Mouse (Mus musculus): ENCODE measurements around the gene Gm42878. TPM values are rescaled to one million over a fixed set of nuclear protein-coding genes. Genes with fewer than 3 reads are reported as not detected.

The Gm42878 gene
- total and polyA plus RNA-seq, 3 experiments: 1.0 TPM; not detected in 2

GRCm38 (mm10) chr5:121518983-121519382, 26.3 kb downstream of the Gm42878 start:
- peaks cover 35 to 59% of the 10 kb centered on the region in 2 experiments for H3K36me3 ChIP-seq (replicated peaks in 1 of 2; ENCODE audit: control insufficient read depth in 1 of 2, insufficient read depth in 1 of 2, low read length in 1 of 2)
- no peak overlapping the region for H3K4me3 ChIP-seq (replicated peaks in 1 of 3; ENCODE audit: low read depth in 2 of 3, low read length in 2 of 3, poor library complexity in 1 of 3)
- H3K4me2 ChIP-seq (ENCODE audit: insufficient read depth, low read depth, poor library complexity, severe bottlenecking): no peak overlapping the region
- no peaks in the 10 kb centered on the region for H3K9me3 ChIP-seq (replicated peaks; ENCODE audit: low read length)
- no peaks in the 10 kb centered on the region for H3K79me2 ChIP-seq (replicated peaks; ENCODE audit: control insufficient read depth, extremely low read depth, insufficient read depth, poor library complexity, severe bottlenecking)
- no peak for TF ChIP-seq CHD1 (IDR thresholded peaks at IDR 0.05; ENCODE audit: low read depth, low read length)
- TF ChIP-seq PAX5 (IDR thresholded peaks at IDR 0.05; ENCODE audit: low read length): no peak
- no peak for TF ChIP-seq MYC (IDR thresholded peaks at IDR 0.05; ENCODE audit: low read depth, low read length)
- no peak for TF ChIP-seq USF1 (IDR thresholded peaks at IDR 0.05; ENCODE audit: low read depth, low read length)
- no peak for TF ChIP-seq E2F4 (IDR thresholded peaks at IDR 0.05; ENCODE audit: insufficient replicate concordance, low read depth, low read length)
- dilution Hi-C loops (cut with MboI; ENCODE audit: extremely low pct_ligation_motif_present, extremely low pct_unique_long_range_greater_than_20kb, low sequenced_read_pairs): no loop called here
- no peak overlapping the region for H3K9ac ChIP-seq (ENCODE audit: insufficient read depth, low read depth)
- no peak for DNase-seq (ENCODE audit: extremely low read depth)
- H3K27me3 ChIP-seq (replicated peaks): no peaks in the 10 kb centered on the region
- 0 out of 4 replicates have a peak, but pooled peaks cover 0 to 2% of the 10 kb centered on the region in 2 experiments for H3K4me1 ChIP-seq (ENCODE audit: control insufficient read depth in 1 of 2, insufficient read depth in 2 of 2)
- in situ Hi-C loops (cut with MboI; ENCODE audit: low pct_ligation_motif_present, low pct_unique_long_range_greater_than_20kb, low sequenced_read_pairs): no loop called here
- no peak overlapping the region for H3K27ac ChIP-seq (ENCODE audit: insufficient read depth, low read depth)

- no peaks in the 10 kb centered on the region for H3K36me3 ChIP-seq (replicated peaks in 1 of 2; ENCODE audit: control insufficient read depth in 1 of 2, insufficient read depth in 1 of 2, low read length in 1 of 2)
- peaks cover 5% of the 10 kb centered on the region for H3K27me3 ChIP-seq (replicated peaks)
- no peak overlapping the region for H3K4me2 ChIP-seq (ENCODE audit: insufficient read depth, low read depth, poor library complexity, severe bottlenecking)
- no peaks in the 10 kb centered on the region for H3K79me2 ChIP-seq (replicated peaks; ENCODE audit: control insufficient read depth, extremely low read depth, insufficient read depth, poor library complexity, severe bottlenecking)
- no peak overlapping the region for H3K27ac ChIP-seq (ENCODE audit: insufficient read depth, low read depth)
- in situ Hi-C loops (cut with MboI; ENCODE audit: low pct_ligation_motif_present, low pct_unique_long_range_greater_than_20kb, low sequenced_read_pairs) (no loop called here), dilution Hi-C loops (cut with MboI; ENCODE audit: extremely low pct_ligation_motif_present, extremely low pct_unique_long_range_greater_than_20kb, low sequenced_read_pairs) (no loop called here)
- TF ChIP-seq USF2 (conservative IDR thresholded peaks at IDR 0.05; ENCODE audit: low read depth, low read length): no peak
- TF ChIP-seq JUND (conservative IDR thresholded peaks at IDR 0.05; ENCODE audit: low read depth, low read length): no peak
- no peak for TF ChIP-seq UBTF (IDR thresholded peaks at IDR 0.05; ENCODE audit: low read depth, low read length)
- TF ChIP-seq MAFK (IDR thresholded peaks at IDR 0.05; ENCODE audit: insufficient replicate concordance, low read length): no peak
- no peak for TF ChIP-seq NRF1 (IDR thresholded peaks at IDR 0.05; ENCODE audit: low read depth, low read length)
- no peak for TF ChIP-seq CTCF (conservative IDR thresholded peaks at IDR 0.05 in 1 of 2, IDR thresholded peaks at IDR 0.05 in 1 of 2; ENCODE audit: low read depth in 2 of 2, low read length in 2 of 2)
- H3K9ac ChIP-seq (ENCODE audit: insufficient read depth, low read depth): no peak overlapping the region
- no peak for DNase-seq (ENCODE audit: extremely low read depth)
- H3K4me1 ChIP-seq (ENCODE audit: control insufficient read depth in 1 of 2, insufficient read depth in 2 of 2): no peaks in the 10 kb centered on the region
- peaks cover 2% of the 10 kb centered on the region for H3K9me3 ChIP-seq (replicated peaks; ENCODE audit: low read length)
- no peak overlapping the region for H3K4me3 ChIP-seq (replicated peaks in 1 of 3; ENCODE audit: low read depth in 2 of 3, low read length in 2 of 3, poor library complexity in 1 of 3)
Measured at GRCm38 (mm10) chr5:121510009-121510408, 35.3 kb downstream of the Gm42878 start.

- H3K79me2 ChIP-seq (replicated peaks; ENCODE audit: control insufficient read depth, extremely low read depth, insufficient read depth, poor library complexity, severe bottlenecking): no peaks in the 10 kb centered on the region
- dilution Hi-C loops (cut with MboI; ENCODE audit: extremely low pct_ligation_motif_present, extremely low pct_unique_long_range_greater_than_20kb, low sequenced_read_pairs): no loop called here
- H3K9ac ChIP-seq (ENCODE audit: insufficient read depth, low read depth): no peak overlapping the region
- no peak overlapping the region for H3K4me3 ChIP-seq (replicated peaks in 1 of 3; ENCODE audit: low read depth in 2 of 3, low read length in 2 of 3, poor library complexity in 1 of 3)
- H3K4me1 ChIP-seq (ENCODE audit: control insufficient read depth in 1 of 2, insufficient read depth in 2 of 2): peaks cover 11% of the 10 kb centered on the region in 2 experiments
- H3K9me3 ChIP-seq (replicated peaks; ENCODE audit: low read length): no peaks in the 10 kb centered on the region
- in situ Hi-C loops (cut with MboI; ENCODE audit: low pct_ligation_motif_present, low pct_unique_long_range_greater_than_20kb, low sequenced_read_pairs): no loop called here
- H3K27ac ChIP-seq (ENCODE audit: insufficient read depth, low read depth): no peak overlapping the region
- H3K36me3 ChIP-seq (replicated peaks in 1 of 2; ENCODE audit: control insufficient read depth in 1 of 2, insufficient read depth in 1 of 2, low read length in 1 of 2): no peaks in the 10 kb centered on the region
- peaks cover 2% of the 10 kb centered on the region for H3K27me3 ChIP-seq (replicated peaks)
- H3K4me2 ChIP-seq (ENCODE audit: insufficient read depth, low read depth, poor library complexity, severe bottlenecking): no peak overlapping the region
- no peak for DNase-seq (ENCODE audit: extremely low read depth)
- no peak for TF ChIP-seq MAFK (IDR thresholded peaks at IDR 0.05; ENCODE audit: insufficient replicate concordance, low read length)
- no peak for TF ChIP-seq ZKSCAN1 (IDR thresholded peaks at IDR 0.05; ENCODE audit: borderline replicate concordance, low read depth, low read length)
- no peak for TF ChIP-seq RAD21 (IDR thresholded peaks at IDR 0.05; ENCODE audit: low read depth, low read length)
- TF ChIP-seq POLR2A (IDR thresholded peaks at IDR 0.05; ENCODE audit: low read depth, low read length): no peak
- TF ChIP-seq HCFC1 (IDR thresholded peaks at IDR 0.05; ENCODE audit: low read depth, low read length): no peak
- TF ChIP-seq USF2 (conservative IDR thresholded peaks at IDR 0.05; ENCODE audit: low read depth, low read length): no peak
Measured at GRCm38 (mm10) chr5:121506846-121507245, 38.4 kb downstream of the Gm42878 start.
